Mouse (Mus musculus): ENCODE data around the gene Gpx5.
"Not testable (repeated sequence)": the region's sequence is repeated elsewhere in the genome, so short reads cannot be mapped to it uniquely, and the experiment has no call there.

Gpx5 gene

GRCm38 (mm10) chr13:21265736-21266135 lies 26.8 kb downstream of the Gpx5 start:
- no peak for DNase-seq (ENCODE audit: low spot score)

- DNase-seq (ENCODE audit: low spot score) = no peak
Measured at GRCm38 (mm10) chr13:21264366-21264765, 28.2 kb downstream of the Gpx5 start.

- DNase-seq (ENCODE audit: low spot score) = no peak
Measured at GRCm38 (mm10) chr13:21263910-21264309, 28.6 kb downstream of the Gpx5 start.

- DNase-seq (ENCODE audit: low spot score) = no peak
Measured at GRCm38 (mm10) chr13:21262787-21263461, 29.6 kb downstream of the Gpx5 start.

- no peak for DNase-seq (ENCODE audit: low spot score)
Measured at GRCm38 (mm10) chr13:21260289-21260688, 32.2 kb downstream of the Gpx5 start.

- DNase-seq (ENCODE audit: low spot score) = no peak
Measured at GRCm38 (mm10) chr13:21259677-21260113, 32.8 kb downstream of the Gpx5 start.

GRCm38 (mm10) chr13:21259171-21259631 lies 33.3 kb downstream of the Gpx5 start:
- DNase-seq (ENCODE audit: low spot score) = no peak

- no peak for DNase-seq (ENCODE audit: low spot score)
Measured at GRCm38 (mm10) chr13:21258524-21258923, 34.0 kb downstream of the Gpx5 start.

GRCm38 (mm10) chr13:21253986-21254385 lies 38.5 kb downstream of the Gpx5 start:
- DNase-seq (ENCODE audit: low spot score) = no peak

- no peak for DNase-seq (ENCODE audit: low spot score)
Measured at GRCm38 (mm10) chr13:21253569-21253968, 39.0 kb downstream of the Gpx5 start.

- no peak for DNase-seq (ENCODE audit: low spot score)
Measured at GRCm38 (mm10) chr13:21253040-21253439, 39.5 kb downstream of the Gpx5 start.

GRCm38 (mm10) chr13:21250074-21250681 lies 42.4 kb downstream of the Gpx5 start:
- no peak for DNase-seq (ENCODE audit: low spot score)

- no peak for DNase-seq (ENCODE audit: low spot score)
Measured at GRCm38 (mm10) chr13:21249022-21249421, 43.5 kb downstream of the Gpx5 start.

GRCm38 (mm10) chr13:21246276-21246675 lies 46.3 kb downstream of the Gpx5 start:
- DNase-seq (ENCODE audit: low spot score) = no peak

- not testable (repeated sequence) for DNase-seq (ENCODE audit: low spot score)
Measured at GRCm38 (mm10) chr13:21244967-21245366, 47.6 kb downstream of the Gpx5 start.

- no peak for DNase-seq (ENCODE audit: low spot score)
Measured at GRCm38 (mm10) chr13:21244089-21244488, 48.4 kb downstream of the Gpx5 start.

GRCm38 (mm10) chr13:21243196-21243595 lies 49.3 kb downstream of the Gpx5 start:
- no peak for DNase-seq (ENCODE audit: low spot score)

- no peak for DNase-seq (ENCODE audit: low spot score)
Measured at GRCm38 (mm10) chr13:21242408-21243125, 50.0 kb downstream of the Gpx5 start.

- DNase-seq (ENCODE audit: low spot score) = no peak
Measured at GRCm38 (mm10) chr13:21240788-21241187, 51.7 kb downstream of the Gpx5 start.

- DNase-seq (ENCODE audit: low spot score) = no peak
Measured at GRCm38 (mm10) chr13:21237161-21237560, 55.4 kb downstream of the Gpx5 start.

GRCm38 (mm10) chr13:21236714-21237113 lies 55.8 kb downstream of the Gpx5 start:
- no peak for DNase-seq (ENCODE audit: low spot score)
